23 mouse cellular contexts compared by ENCODE assay signal in the genomic region with DNA sequence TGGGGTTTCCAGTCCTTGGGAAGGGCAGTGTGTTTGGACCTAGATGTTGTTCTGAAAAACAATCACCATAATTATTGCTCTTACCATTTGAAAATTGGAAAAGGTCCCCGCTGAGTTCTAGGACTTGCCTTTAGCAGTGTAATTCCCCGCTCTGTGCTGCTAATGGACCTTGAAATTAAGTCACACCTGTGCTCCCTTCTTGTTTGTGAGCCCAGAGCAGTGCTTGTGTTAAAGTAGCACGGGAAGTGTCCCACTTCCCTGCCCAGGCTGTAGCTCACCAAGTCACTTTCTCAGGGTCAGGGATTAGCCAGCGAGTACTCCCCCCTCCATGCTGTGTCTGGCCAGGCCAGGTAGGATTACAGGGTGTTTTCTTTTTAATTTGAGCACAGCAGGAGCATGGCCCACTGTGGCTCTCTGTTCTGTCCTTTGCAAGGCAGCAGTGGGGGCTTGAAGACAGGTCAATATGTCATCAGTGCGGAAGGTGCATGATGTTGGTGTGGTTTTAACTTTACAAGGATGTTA.
A peak's percentile ranks its signal among the peaks of the same experiment; 100 is the strongest.
DNase-seq lines count a peak whose midpoint lies in the region; ATAC-seq lines count a peak whose summit lies in the region.
"Had no signal": no experiment of that assay in that cellular context is flagged by ENCODE, and none has a peak within 500 bp of the region (broad histone marks: within the 10 kb centered on the region; RNA-seq: fewer than 3 reads in every experiment).

No protein-coding gene starts in this region.

- no peak overlapping the region for H3K9ac ChIP-seq in kidney, embryonic 14.5 days (ENCODE audit: low read depth, low read length)
- H3K9ac ChIP-seq in hindbrain, embryonic 14.5 days = no peak overlapping the region
- H3K9ac ChIP-seq in kidney, embryonic 16.5 days (replicated peaks; ENCODE audit: low read length) = no peak overlapping the region
- H3K9ac ChIP-seq: embryonic facial prominence, embryonic 12.5 days; forebrain, embryonic 13.5 days; limb, embryonic 12.5 days; liver, postnatal 0 days had no signal

- peak; percentile 70 for DNase-seq in heart, adult 11 months
- DNase-seq in heart, embryonic 10.5 days (ENCODE audit: low spot score) = no peak
- DNase-seq in kidney, adult 18-20 months = no peak
- DNase-seq in hindbrain, embryonic 14.5 days (ENCODE audit: low spot score) = no peak
- no peak for DNase-seq in testis, postnatal 10 days (ENCODE audit: low spot score)
- no peak for DNase-seq in thymus, postnatal 25 days
- DNase-seq: adrenal gland, postnatal 25 days; cerebellum, adult 11 months; cerebellum, postnatal 14 days; gastrocnemius, adult 2 months; liver, postnatal 0 days; thymus, adult 2 months had no signal

- H3K36me3 ChIP-seq in heart, embryonic 10.5 days = peaks cover 7% of the 10 kb centered on the region; the same call in 1 of the 2 replicates
- H3K36me3 ChIP-seq in kidney, embryonic 14.5 days (ENCODE audit: control insufficient read depth, insufficient read depth, low read length) = no peaks in the 10 kb centered on the region
- H3K36me3 ChIP-seq in hindbrain, embryonic 14.5 days (replicated peaks; ENCODE audit: control insufficient read depth, insufficient read depth) = peaks cover 7% of the 10 kb centered on the region
- peaks cover 17% of the 10 kb centered on the region; the same call in 1 of the 2 replicates for H3K36me3 ChIP-seq in kidney, embryonic 16.5 days (ENCODE audit: insufficient read depth, low read length)

- no peak overlapping the region for H3K4me2 ChIP-seq in kidney, embryonic 14.5 days (replicated peaks; ENCODE audit: low read depth, low read length)
- no peak overlapping the region for H3K4me2 ChIP-seq in hindbrain, embryonic 14.5 days (replicated peaks)
- H3K4me2 ChIP-seq in kidney, embryonic 16.5 days (replicated peaks; ENCODE audit: low read depth, low read length) = no peak overlapping the region
- H3K4me2 ChIP-seq: embryonic facial prominence, embryonic 12.5 days; forebrain, embryonic 13.5 days; heart, embryonic 11.5 days; limb, embryonic 12.5 days; liver, embryonic 11.5 days had no signal

- no peak overlapping the region for H3K27ac ChIP-seq in heart, embryonic 10.5 days
- H3K27ac ChIP-seq in kidney, embryonic 14.5 days (ENCODE audit: low read depth, low read length) = no peak overlapping the region
- H3K27ac ChIP-seq in hindbrain, embryonic 14.5 days = peak overlapping the region; percentile 43; the same call in 1 of the 2 replicates
- H3K27ac ChIP-seq in kidney, embryonic 16.5 days (ENCODE audit: low read length) = no peak overlapping the region
- H3K27ac ChIP-seq: embryonic facial prominence, embryonic 12.5 days; forebrain, embryonic 13.5 days; gastrocnemius, adult 2 months; layer of hippocampus, adult 2 months; limb, embryonic 12.5 days; midbrain, embryonic 10.5 days had no signal

- no peaks in the 10 kb centered on the region for H3K9me3 ChIP-seq in heart, embryonic 10.5 days
- H3K9me3 ChIP-seq in kidney, embryonic 14.5 days (ENCODE audit: control insufficient read depth, low read length) = no peaks in the 10 kb centered on the region
- no peaks in the 10 kb centered on the region for H3K9me3 ChIP-seq in hindbrain, embryonic 14.5 days (ENCODE audit: control insufficient read depth, low read length)
- H3K9me3 ChIP-seq in kidney, embryonic 16.5 days (ENCODE audit: low read length) = no peaks in the 10 kb centered on the region
- H3K9me3 ChIP-seq: embryonic facial prominence, embryonic 12.5 days; forebrain, embryonic 13.5 days; limb, embryonic 12.5 days; midbrain, embryonic 10.5 days had no signal

- WGBS in heart, embryonic 10.5 days = 53% methylated on average over 5 of the region's 5 CpGs
- 18% methylated on average over 5 of the region's 5 CpGs for WGBS in kidney, embryonic 14.5 days
- 39% methylated on average over 5 of the region's 5 CpGs for WGBS in hindbrain, embryonic 14.5 days
- 27% methylated on average over 5 of the region's 5 CpGs for WGBS in kidney, embryonic 16.5 days

- no peak overlapping the region for H3K4me3 ChIP-seq in heart, embryonic 10.5 days
- H3K4me3 ChIP-seq in kidney, embryonic 14.5 days (ENCODE audit: low read length) = no peak overlapping the region
- no peak overlapping the region for H3K4me3 ChIP-seq in hindbrain, embryonic 14.5 days (replicated peaks; ENCODE audit: low read length)
- no peak overlapping the region for H3K4me3 ChIP-seq in kidney, embryonic 16.5 days (ENCODE audit: low read length)
- H3K4me3 ChIP-seq: embryonic facial prominence, embryonic 12.5 days; forebrain, embryonic 13.5 days; gastrocnemius, adult 2 months; layer of hippocampus, adult 2 months; limb, embryonic 12.5 days; midbrain, embryonic 10.5 days had no signal

- ATAC-seq in kidney, embryonic 14.5 days (ENCODE audit: low FRiP score, low TSS enrichment) = peak; percentile 67; the same call in 1 of the 2 replicates
- ATAC-seq in hindbrain, embryonic 14.5 days (ENCODE audit: low FRiP score) = no peak
- ATAC-seq in kidney, embryonic 16.5 days (ENCODE audit: low FRiP score, low TSS enrichment) = peak; percentile 82
- ATAC-seq: forebrain, embryonic 13.5 days; intestine, postnatal 0 days; liver, postnatal 0 days; lung, postnatal 0 days had no signal

- H3K4me1 ChIP-seq in heart, embryonic 10.5 days = peaks cover 20% of the 10 kb centered on the region
- no peaks in the 10 kb centered on the region for H3K4me1 ChIP-seq in kidney, embryonic 14.5 days (ENCODE audit: control insufficient read depth, insufficient read depth, low read length)
- peaks cover 9% of the 10 kb centered on the region for H3K4me1 ChIP-seq in hindbrain, embryonic 14.5 days (replicated peaks; ENCODE audit: control insufficient read depth, insufficient read depth, low read length)
- H3K4me1 ChIP-seq in kidney, embryonic 16.5 days (ENCODE audit: insufficient read depth, low read length) = 0 out of 2 replicates have a peak, but pooled peaks cover 8% of the 10 kb centered on the region

- no peaks in the 10 kb centered on the region for H3K27me3 ChIP-seq in heart, embryonic 10.5 days (ENCODE audit: insufficient read depth, poor library complexity, severe bottlenecking)
- no peaks in the 10 kb centered on the region for H3K27me3 ChIP-seq in kidney, embryonic 14.5 days (ENCODE audit: control insufficient read depth, insufficient read depth, low read length)
- H3K27me3 ChIP-seq in hindbrain, embryonic 14.5 days (ENCODE audit: control insufficient read depth, insufficient read depth, low read length) = no peaks in the 10 kb centered on the region
- H3K27me3 ChIP-seq in kidney, embryonic 16.5 days (ENCODE audit: insufficient read depth, low read length) = no peaks in the 10 kb centered on the region
- H3K27me3 ChIP-seq: embryonic facial prominence, embryonic 12.5 days; forebrain, embryonic 13.5 days; limb, embryonic 12.5 days had no signal
